Mouse (Mus musculus): ENCODE measurements around the gene AI464131. TPM values are rescaled to one million over a fixed set of nuclear protein-coding genes. Genes with fewer than 3 reads are reported as not detected.

Gene AI464131
- total and polyA plus RNA-seq, 3 experiments: 3.1 to 7.3 (median 4.4) TPM

DNA sequence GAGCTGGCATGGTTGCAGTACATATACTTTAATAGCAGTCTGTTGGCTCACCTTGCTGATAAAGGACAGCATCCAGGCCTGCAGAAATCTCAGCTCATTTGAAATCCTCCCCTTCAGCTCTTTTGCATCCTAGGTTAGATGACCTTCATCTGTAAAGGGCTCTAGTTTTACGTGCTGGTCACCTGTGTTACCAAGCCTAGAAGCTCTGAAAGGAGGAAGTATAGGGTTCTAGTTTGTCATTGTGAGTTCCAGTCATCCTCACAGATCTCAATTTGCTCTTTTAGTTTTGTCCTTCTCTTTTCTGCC is 31.5 kb downstream of the AI464131 start:
- H3K4me3 ChIP-seq (ENCODE audit: low read depth, low read length): no peak overlapping the region
- no peak for ATAC-seq (ENCODE audit: extremely low read depth, insufficient number of reproducible peaks, low FRiP score, poor library complexity, severe bottlenecking)
- no peaks in the 10 kb centered on the region for H3K9me3 ChIP-seq (replicated peaks)
- peaks cover 38% of the 10 kb centered on the region for H3K36me3 ChIP-seq (replicated peaks)
- H3K4me1 ChIP-seq (ENCODE audit: insufficient read depth, low read depth, low read length): peaks cover 16% of the 10 kb centered on the region
- no peak for TF ChIP-seq GATA2 (IDR thresholded peaks at IDR 0.05; ENCODE audit: borderline replicate concordance, low read depth, low read length)
- no peak for TF ChIP-seq TAL1 (conservative IDR thresholded peaks at IDR 0.05; ENCODE audit: low read depth, low read length)
- no peak for TF ChIP-seq POLR2AphosphoS5 (IDR thresholded peaks at IDR 0.05; ENCODE audit: insufficient replicate concordance, low read depth, low read length)
- TF ChIP-seq GATA1 (IDR thresholded peaks at IDR 0.05; ENCODE audit: borderline replicate concordance, low read length): no peak
- no peak for TF ChIP-seq CTCF (IDR thresholded peaks at IDR 0.05; ENCODE audit: low read depth, low read length)
- no peaks in the 10 kb centered on the region for H3K27me3 ChIP-seq (ENCODE audit: insufficient read depth, low read length)
- no peak for DNase-seq (ENCODE audit: low spot score)

DNA sequence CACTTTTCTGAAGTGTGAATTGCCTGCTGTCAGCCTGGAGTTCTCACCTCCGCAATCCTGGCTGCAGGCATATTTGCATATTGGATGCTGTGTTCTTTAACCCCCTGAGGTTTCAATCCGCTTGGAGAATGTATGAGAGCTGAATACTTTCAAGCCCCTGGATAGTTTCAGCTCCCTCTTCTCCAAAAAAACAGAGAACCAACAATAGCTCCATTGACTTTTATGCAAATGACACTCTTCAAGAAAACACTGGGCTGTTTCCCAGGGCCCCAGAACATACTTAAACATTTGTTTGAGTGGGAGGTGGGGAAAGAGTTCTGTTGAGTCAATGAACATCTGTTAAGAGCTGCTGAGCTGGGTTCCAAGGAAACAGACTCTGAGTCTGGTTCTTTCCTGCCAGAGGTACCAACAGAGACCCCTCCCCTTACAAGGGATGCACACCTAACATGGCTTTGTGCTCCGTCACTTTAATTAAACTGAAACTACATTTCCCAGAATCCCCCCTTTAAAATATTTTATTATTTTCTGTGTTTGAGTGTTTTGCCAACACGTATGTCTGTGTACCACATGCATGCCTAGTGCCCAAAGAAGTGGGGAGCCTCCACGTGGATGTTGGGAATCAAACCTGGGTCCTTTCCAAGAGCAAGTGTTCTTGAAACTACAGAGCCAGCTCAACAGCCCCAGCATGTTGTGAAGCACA is 32.0 kb downstream of the AI464131 start:
- no peaks in the 10 kb centered on the region for H3K27me3 ChIP-seq (ENCODE audit: insufficient read depth, low read length)
- H3K4me1 ChIP-seq (ENCODE audit: insufficient read depth, low read depth, low read length): peaks cover 18% of the 10 kb centered on the region
- no peak for ATAC-seq (ENCODE audit: extremely low read depth, insufficient number of reproducible peaks, low FRiP score, poor library complexity, severe bottlenecking)
- peaks cover 37% of the 10 kb centered on the region for H3K36me3 ChIP-seq (replicated peaks)
- H3K9me3 ChIP-seq (replicated peaks): no peaks in the 10 kb centered on the region
- TF ChIP-seq GATA1 (IDR thresholded peaks at IDR 0.05; ENCODE audit: borderline replicate concordance, low read length): no peak
- no peak for TF ChIP-seq TAL1 (conservative IDR thresholded peaks at IDR 0.05; ENCODE audit: low read depth, low read length)
- H3K4me3 ChIP-seq (ENCODE audit: low read depth, low read length): no peak overlapping the region
- no peak for DNase-seq (ENCODE audit: low spot score)

DNA sequence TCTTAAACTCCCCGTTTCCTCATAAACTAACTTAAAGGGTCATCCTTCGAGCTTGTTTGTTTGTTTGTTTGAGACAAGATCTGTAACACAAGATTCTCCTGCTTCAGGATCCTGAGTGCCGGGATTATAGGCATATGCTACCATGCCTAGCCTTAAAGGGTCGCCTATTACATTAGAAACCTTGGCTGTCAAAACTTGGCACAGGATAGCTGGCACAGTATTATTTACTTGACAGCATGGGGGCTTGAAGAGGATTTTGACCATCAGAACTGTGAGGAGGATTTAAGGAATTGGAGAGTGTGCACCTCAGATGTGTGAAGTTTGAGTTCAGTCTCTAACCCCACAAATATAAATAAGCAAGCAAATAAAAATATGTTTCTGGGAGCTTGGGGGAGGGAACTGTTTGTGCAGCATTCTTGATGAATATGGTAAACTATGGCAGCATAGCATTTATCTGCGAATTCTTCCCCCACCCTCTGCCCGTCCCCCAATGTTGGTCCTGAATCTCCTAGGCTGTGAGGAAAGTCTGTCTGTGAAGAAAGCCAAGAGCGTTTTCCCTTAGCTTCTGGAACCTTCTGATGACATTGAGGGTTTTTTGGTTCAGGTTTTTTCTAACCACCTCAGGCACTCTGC is 32.7 kb downstream of the AI464131 start:
- no peak for TF ChIP-seq GATA1 (IDR thresholded peaks at IDR 0.05; ENCODE audit: borderline replicate concordance, low read length)
- no peak for TF ChIP-seq POLR2AphosphoS5 (IDR thresholded peaks at IDR 0.05; ENCODE audit: insufficient replicate concordance, low read depth, low read length)
- TF ChIP-seq TAL1 (conservative IDR thresholded peaks at IDR 0.05; ENCODE audit: low read depth, low read length): no peak
- TF ChIP-seq CTCF (IDR thresholded peaks at IDR 0.05; ENCODE audit: low read depth, low read length): no peak
- TF ChIP-seq GATA2 (IDR thresholded peaks at IDR 0.05; ENCODE audit: borderline replicate concordance, low read depth, low read length): no peak
- no peaks in the 10 kb centered on the region for H3K9me3 ChIP-seq (replicated peaks)
- no peak overlapping the region for H3K4me3 ChIP-seq (ENCODE audit: low read depth, low read length)

DNA sequence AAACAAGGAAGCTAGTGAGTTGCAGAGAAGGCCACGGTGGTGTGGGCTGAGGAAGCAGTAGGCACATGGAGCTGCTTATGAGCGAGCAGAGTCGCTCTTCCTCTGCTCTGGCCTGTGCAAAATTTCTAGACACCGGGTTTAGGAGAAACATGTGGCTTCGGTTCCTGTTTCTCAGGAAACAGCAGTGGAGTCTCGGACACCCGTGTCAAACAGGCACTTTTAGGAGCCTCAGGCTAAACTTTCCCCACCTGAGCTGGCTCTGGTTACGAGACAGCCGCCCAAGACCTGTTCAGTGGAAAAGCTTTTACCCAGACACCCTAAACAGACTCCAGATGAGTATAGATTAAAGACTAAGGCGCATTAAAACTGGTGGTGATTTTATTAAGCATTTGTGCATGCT is 33.7 kb downstream of the AI464131 start:
- H3K9me3 ChIP-seq (replicated peaks): no peaks in the 10 kb centered on the region
- H3K4me3 ChIP-seq (ENCODE audit: low read depth, low read length): no peak overlapping the region
- no peak for DNase-seq (ENCODE audit: low spot score)
- TF ChIP-seq CTCF (IDR thresholded peaks at IDR 0.05; ENCODE audit: low read depth, low read length) (no peak), TAL1 (conservative IDR thresholded peaks at IDR 0.05; ENCODE audit: low read depth, low read length) (no peak), GATA1 (IDR thresholded peaks at IDR 0.05; ENCODE audit: borderline replicate concordance, low read length) (no peak), GATA2 (IDR thresholded peaks at IDR 0.05; ENCODE audit: borderline replicate concordance, low read depth, low read length) (no peak), POLR2AphosphoS5 (IDR thresholded peaks at IDR 0.05; ENCODE audit: insufficient replicate concordance, low read depth, low read length) (no peak)
- no peaks in the 10 kb centered on the region for H3K27me3 ChIP-seq (ENCODE audit: insufficient read depth, low read length)
- H3K36me3 ChIP-seq (replicated peaks): peaks cover 33% of the 10 kb centered on the region
- ATAC-seq (ENCODE audit: extremely low read depth, insufficient number of reproducible peaks, low FRiP score, poor library complexity, severe bottlenecking): no peak
- H3K4me1 ChIP-seq (ENCODE audit: insufficient read depth, low read depth, low read length): peaks cover 19% of the 10 kb centered on the region

More for the DNA sequence above, 32.7 kb downstream of the AI464131 start:
- Histone ChIP-seq H3K36me3 (replicated peaks) (peaks cover 37% of the 10 kb centered on the region), H3K27me3 (ENCODE audit: insufficient read depth, low read length) (no peaks in the 10 kb centered on the region), H3K4me1 (ENCODE audit: insufficient read depth, low read depth, low read length) (peaks cover 23% of the 10 kb centered on the region)
- DNase-seq (ENCODE audit: low spot score): no peak
- no peak for ATAC-seq (ENCODE audit: extremely low read depth, insufficient number of reproducible peaks, low FRiP score, poor library complexity, severe bottlenecking)

DNA sequence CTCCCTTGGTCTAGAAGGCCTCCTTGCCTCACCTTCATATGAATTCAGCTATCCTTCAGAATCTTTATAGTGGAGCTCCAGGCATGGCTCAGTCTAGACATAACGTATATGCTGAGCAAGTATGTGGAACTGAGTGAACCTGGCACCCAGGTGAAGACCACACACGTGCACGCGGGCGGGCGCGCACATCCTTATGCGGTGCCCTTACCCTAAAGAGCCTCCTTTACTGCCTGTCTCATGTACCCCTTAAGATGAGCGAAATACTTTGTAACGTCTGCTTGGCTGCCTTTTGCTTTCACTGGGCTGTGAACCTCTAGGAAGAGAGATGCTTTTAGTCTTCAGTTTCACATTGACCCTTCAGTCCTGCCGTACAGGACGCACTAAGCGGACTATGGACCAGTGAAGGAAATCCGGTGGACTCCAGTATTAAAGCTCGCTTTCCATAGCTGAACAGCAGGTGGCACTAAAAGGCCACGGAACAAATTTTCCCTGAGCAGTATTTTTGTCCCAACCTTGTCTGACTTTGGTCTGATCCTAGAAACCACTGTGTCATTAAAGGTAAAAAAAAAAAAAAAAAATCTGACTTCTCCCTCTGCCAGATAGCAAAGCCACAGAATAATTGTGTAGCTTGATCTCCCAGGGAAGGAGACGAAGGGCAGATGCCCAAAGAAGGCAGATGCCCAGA is 34.3 kb downstream of the AI464131 start:
- TF ChIP-seq CTCF (IDR thresholded peaks at IDR 0.05; ENCODE audit: low read depth, low read length) (peak; percentile 22; the same call in 1 of the 2 replicates), GATA2 (IDR thresholded peaks at IDR 0.05; ENCODE audit: borderline replicate concordance, low read depth, low read length) (no peak), GATA1 (IDR thresholded peaks at IDR 0.05; ENCODE audit: borderline replicate concordance, low read length) (no peak), TAL1 (conservative IDR thresholded peaks at IDR 0.05; ENCODE audit: low read depth, low read length) (no peak), POLR2AphosphoS5 (IDR thresholded peaks at IDR 0.05; ENCODE audit: insufficient replicate concordance, low read depth, low read length) (no peak)
- H3K4me3 ChIP-seq (ENCODE audit: low read depth, low read length): no peak overlapping the region
- H3K9me3 ChIP-seq (replicated peaks): no peaks in the 10 kb centered on the region
- H3K36me3 ChIP-seq (replicated peaks): peaks cover 30% of the 10 kb centered on the region
- H3K4me1 ChIP-seq (ENCODE audit: insufficient read depth, low read depth, low read length): peaks cover 16% of the 10 kb centered on the region
- ATAC-seq (ENCODE audit: extremely low read depth, insufficient number of reproducible peaks, low FRiP score, poor library complexity, severe bottlenecking) (no peak), DNase-seq (ENCODE audit: low spot score) (peak; percentile 46)
- no peaks in the 10 kb centered on the region for H3K27me3 ChIP-seq (ENCODE audit: insufficient read depth, low read length)

DNA sequence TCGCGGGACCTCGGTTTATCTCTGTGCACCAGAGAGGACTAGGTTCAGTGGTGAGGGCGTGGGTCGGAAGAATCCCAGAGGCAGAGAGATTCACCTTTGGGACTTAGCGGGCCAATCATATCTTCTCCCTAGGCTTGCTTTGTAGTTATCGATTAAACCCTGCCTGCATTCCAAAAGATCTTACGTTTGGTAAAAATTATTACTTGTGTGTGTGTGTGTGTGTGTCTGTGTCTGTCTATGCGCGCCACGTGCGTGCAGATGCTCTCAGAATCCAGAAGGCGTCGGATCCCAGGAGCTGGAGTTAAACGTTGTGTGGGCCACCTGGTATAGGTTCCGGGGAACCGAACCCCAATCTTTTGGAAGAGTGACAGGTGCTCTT is 37.6 kb downstream of the AI464131 start:
- DNase-seq (ENCODE audit: low spot score) (no peak), ATAC-seq (ENCODE audit: extremely low read depth, insufficient number of reproducible peaks, low FRiP score, poor library complexity, severe bottlenecking) (no peak)
- peak overlapping the region; percentile 82 for H3K4me3 ChIP-seq (ENCODE audit: low read depth, low read length)
- H3K36me3 ChIP-seq (replicated peaks): peaks cover 33% of the 10 kb centered on the region
- H3K4me1 ChIP-seq (ENCODE audit: insufficient read depth, low read depth, low read length): peaks cover 34% of the 10 kb centered on the region
- no peaks in the 10 kb centered on the region for H3K27me3 ChIP-seq (ENCODE audit: insufficient read depth, low read length)
- no peak for TF ChIP-seq POLR2AphosphoS5 (IDR thresholded peaks at IDR 0.05; ENCODE audit: insufficient replicate concordance, low read depth, low read length)
- TF ChIP-seq TAL1 (conservative IDR thresholded peaks at IDR 0.05; ENCODE audit: low read depth, low read length): no peak
- H3K9me3 ChIP-seq (replicated peaks): no peaks in the 10 kb centered on the region

Data from G1E (cell line).